Mouse (Mus musculus): Measurements from ENCODE around the gene Tbc1d1.
A peak's percentile ranks its signal among the peaks of the same experiment; 100 is the strongest.

The Tbc1d1 gene

DNA sequence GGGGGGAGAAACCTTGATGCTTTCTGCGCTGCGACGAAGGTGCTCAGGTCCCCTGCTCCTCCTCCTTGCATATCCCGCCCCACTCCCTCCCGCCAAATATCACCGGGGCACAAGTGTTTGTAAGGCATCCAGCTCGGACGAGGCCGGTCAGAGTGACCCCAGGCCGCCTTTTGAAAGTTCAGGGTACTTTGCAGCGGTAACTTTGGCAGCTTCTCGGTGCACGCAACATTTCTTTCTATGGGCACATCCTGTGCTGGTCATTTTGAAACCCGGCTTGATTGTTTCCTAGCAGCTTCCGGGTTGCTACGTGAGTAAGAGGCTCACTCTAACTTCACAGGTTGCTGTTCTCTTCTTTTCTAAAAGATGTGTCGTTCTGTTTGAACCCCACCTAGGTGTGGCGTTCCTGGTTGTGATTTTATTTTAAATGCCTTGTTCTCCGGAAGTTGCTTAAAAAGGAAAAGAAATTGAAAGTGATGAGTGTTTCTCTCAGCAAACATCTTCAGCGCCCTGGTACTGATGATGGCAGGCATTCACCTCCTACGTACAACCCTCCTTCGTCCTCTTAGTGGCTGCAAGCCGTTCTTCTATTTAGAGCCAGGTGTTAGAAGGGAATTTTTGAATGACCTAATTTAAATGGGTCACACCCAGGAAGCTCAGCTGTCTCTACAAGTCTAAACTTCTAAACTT is 4.7 kb downstream of the Tbc1d1 start:
- DNase-seq (ENCODE audit: low read depth, low spot score): peak; percentile 19

DNA sequence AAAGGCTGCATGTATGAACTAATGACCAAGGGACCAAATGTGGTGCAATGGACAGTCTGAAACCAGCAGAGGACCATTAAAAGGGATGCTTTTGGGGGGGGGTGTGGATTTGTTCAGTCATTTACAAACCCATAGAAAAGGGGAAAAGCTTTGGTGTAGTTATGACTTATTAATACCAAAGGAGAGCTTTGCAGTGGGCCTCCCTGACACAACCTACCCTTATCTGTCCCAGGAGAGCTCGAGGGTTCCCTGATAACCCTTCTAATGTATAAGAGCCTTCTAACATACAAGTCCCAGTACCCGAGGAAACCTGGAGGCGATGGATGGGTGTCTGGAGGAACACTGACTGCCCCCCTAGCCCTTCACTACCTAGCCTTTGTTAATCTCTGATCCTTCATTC is 5.8 kb downstream of the Tbc1d1 start:
- no peak for DNase-seq (ENCODE audit: low read depth, low spot score)

DNA sequence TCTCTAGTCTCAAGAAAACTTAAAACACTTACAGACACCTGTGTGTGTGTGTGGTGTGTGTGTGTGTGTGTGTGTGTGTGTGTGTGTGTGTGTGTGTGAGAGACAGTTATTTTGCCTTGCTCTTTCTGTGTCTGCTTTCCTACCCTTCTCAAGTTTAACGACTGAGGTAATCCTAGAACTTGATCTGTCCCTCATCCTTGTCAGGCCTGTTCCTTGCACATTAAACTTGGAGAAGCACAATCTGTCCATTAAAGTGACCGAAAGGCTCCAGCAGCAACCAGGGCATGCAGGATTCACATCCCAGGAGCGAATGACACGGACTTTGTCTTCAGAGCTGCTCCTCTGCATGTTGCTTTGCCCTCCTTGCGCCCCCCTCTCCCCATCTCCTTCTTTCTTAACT is 6.5 kb downstream of the Tbc1d1 start:
- no peak for DNase-seq (ENCODE audit: low read depth, low spot score)

DNA sequence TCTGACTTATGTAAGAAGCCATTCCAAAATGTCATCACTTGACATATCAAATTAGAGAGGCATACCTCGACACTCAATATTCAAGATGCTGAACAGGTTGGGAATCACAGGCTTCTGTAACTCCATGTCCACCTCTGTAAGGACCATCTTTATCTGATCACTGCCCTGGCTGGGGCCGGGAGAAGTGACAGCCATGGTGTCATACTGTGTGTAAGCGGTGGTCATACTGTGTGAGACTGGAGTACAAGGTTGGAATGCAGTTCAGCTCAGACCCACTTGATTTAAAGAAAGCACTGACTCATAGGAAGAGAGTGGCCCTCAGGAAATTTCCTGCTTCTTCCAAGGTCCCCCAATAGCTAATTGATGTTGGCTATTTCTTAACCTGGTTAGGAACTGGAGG is 8.3 kb downstream of the Tbc1d1 start:
- no peak for DNase-seq (ENCODE audit: low read depth, low spot score)

DNA sequence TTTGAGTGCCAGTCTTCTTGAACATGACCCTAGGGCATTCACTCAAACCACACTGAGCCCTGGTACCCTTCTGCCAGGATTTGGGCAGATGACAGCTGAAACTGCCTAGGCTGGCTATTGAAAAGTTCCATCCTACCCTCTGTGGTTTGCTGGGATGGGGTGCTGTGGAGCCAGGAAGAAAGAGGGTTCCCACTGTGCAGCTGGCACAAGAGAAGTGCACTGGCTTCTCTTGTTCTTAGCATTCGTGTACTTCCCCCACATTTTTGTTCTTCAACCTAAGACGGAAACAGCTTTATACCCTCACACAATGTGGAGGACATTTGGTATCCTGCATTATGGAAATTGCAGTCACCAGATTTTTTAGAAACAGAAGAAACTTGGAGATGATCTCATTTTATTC is 9.7 kb downstream of the Tbc1d1 start:
- DNase-seq (ENCODE audit: low read depth, low spot score): peak; percentile 54

DNA sequence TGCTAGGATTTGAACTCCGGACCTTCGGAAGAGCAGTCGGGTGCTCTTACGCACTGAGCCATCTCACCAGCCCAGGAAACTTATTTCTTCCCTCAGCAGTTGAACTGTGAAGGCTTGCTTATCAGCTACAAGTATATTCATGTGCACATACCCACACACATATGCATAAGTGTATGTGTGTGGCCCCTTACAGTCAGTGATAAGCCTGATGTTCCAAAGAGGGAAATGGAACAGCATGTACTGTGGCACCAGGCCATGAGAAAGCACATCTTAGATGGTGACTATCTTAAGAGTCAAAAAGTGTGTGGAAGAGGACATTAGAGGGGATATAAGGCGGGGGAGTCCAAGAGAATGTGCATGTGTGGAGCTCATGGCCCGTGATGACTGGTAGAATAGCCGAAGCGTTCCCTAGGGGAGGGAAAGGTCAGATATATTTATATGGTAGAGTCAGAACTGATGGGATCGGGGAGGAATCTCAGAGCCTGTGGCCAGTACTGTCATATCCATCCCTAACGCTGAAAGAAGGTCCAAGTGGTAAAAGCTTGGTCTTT is 13.0 kb downstream of the Tbc1d1 start:
- DNase-seq (ENCODE audit: low read depth, low spot score): no peak

DNA sequence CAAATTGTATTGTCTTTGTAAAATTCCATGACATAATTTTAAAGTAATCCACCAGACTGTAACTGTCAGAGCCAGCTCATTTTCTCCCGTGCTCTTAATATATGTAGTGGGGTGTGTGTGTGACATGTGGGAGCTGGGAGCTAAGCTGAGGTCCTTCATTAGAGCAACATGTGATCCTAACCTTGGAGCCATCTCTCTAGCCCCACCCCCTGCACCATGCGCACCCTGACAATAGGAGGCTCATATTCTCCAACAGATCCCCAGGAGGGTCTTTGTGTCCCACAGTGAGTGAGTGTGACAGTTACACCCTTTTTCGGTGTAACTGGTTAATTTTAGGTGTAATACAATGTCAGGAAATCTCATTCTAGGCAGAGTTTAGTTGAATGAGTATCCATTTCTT is 16.8 kb downstream of the Tbc1d1 start:
- DNase-seq (ENCODE audit: low read depth, low spot score): no peak

DNA sequence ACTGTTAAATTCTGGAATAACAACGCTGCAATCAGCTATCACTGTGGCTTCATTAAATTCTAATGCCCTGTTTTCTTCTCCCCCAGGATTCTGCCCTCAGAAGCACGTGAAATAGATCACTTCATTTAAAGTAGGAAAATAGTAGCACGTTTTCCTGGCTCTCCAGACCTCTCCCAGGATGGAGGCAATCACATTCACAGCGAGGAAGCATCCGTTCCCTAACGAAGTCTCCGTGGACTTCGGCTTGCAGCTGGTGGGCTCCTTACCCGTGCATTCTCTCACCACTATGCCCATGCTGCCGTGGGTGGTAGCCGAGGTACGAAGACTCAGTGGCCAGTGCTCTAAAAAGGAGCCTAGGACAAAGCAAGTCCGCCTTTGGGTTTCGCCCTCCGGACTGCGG is 17.2 kb downstream of the Tbc1d1 start:
- no peak for DNase-seq (ENCODE audit: low read depth, low spot score)

DNA sequence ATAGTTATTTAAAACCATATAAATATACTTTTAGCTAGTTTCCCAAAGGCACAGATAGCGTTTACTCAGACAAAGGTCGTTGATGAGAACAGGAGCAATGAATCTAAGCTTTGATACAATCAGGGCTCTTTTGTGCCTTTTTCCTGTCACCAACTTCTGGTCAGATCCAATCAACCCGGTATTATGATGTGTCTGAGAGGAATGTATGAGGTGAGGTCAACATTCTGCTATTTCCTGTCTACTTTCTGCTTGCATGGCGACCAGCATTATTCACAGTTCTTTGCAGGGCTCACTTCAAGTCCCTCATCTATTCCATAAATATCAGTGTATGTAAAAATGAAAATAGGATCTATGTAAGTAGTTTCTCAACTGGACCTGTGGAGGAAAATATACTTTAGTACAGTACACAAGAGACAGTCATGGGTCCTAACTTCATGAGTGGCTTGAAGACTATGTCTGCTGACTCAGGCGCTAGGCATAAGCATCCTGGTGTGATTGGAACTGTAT is 18.4 kb downstream of the Tbc1d1 start:
- no peak for DNase-seq (ENCODE audit: low read depth, low spot score)

DNA sequence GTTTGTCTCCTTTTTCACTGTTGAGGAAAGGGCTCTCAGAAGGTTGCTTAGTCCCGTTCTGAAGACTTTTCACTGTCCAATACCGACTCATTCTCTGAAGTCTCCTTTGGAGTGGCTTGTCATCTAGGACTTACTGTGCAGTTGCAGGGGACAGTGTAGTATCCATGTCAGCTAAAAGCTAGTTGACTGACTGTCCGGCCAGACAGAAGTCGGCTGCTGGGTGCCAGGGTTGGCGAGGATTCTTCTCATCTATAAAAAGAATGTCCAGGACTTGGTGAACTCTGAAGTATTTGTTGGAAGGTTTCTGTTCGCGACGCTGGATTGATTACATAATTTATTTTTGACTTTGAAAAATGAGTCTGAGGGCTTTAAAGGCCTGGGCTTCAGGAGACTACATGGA is 24.4 kb downstream of the Tbc1d1 start:
- DNase-seq (ENCODE audit: low read depth, low spot score): no peak

DNA sequence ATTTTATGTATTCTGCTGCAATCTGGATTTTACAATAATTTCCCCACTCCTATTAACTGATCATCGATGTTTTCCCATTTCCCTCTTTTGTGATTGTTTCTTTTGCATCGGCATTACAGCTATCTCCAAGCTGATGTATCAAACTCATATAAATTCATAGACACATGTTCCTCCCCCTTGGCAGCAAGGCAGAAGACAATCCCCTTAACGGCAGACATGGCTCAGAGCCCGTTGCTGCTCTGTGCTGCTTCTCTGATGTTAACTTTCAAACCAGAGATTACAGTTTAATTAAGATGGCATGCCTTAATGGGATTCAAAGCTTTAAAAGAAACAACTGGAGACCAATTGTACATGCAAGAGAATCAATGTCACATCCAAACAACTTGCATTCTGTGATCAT is 27.6 kb downstream of the Tbc1d1 start:
- DNase-seq (ENCODE audit: low read depth, low spot score): no peak

DNA sequence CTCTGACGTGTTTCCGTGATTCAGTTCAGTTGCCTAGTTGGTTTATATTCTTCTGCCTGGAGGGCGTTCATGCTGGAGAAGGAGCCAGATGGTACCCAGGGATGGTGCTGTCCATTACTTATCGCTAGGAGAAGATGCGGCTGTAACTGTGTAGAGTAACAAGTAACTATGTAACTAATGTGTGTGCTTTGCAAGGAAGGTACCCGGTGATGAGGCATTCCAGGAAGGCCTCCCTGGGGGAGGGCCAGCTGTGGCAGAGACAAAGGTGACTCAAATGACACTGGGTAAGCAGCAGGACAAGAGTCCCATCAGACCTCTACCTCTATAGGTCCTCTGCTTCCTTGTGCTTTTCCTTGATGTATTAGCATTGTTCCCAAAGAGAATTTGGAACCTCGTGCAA is 29.2 kb downstream of the Tbc1d1 start:
- DNase-seq (ENCODE audit: low read depth, low spot score): peak; percentile 20

DNA sequence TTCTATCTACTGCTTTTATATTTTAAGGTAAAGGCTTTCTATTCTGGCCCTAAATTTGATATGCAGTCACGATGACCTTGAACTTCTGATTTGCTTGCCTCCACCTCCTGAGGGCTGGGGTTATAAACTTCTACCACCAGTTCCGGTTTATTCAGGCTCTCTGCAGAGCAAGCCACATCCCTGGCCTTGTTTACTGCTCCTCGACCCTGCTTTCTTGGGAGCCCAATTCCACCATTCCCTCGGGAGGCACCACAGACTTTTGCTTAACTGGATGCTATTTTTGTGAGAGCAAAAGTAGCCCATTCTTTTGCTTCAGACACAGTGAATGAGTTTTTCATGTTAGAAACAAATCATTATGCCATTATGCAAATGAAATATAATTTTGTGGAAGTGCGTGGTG is 30.5 kb downstream of the Tbc1d1 start:
- DNase-seq (ENCODE audit: low read depth, low spot score): no peak

DNA sequence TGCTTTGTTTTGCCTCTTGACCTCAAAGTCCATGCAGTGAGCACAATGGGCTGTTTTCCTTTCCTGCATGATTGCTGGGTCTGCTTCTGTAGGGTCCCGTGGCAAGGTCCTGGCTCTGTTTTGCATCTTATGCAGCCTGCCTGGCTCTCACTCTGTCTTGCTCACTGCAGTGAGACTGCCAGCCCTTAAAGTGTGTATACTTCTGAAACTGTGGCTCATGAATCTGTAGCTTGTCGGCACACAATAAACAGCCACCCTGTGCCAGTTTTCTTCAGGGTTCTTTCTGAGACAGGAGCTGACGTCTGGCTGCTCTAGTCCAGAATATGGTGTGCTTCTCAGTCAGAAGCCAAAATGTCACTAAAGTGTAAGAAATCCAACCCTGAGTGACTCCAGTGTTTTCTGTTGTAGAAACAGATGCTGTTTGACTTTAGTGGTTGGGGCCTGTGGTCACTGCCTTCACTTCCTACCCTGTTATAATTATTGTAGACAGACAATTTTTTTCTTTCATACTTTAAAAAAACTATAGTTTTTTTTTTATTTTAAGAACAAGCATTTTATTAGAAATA is 32.1 kb downstream of the Tbc1d1 start:
- DNase-seq (ENCODE audit: low read depth, low spot score): no peak

DNA sequence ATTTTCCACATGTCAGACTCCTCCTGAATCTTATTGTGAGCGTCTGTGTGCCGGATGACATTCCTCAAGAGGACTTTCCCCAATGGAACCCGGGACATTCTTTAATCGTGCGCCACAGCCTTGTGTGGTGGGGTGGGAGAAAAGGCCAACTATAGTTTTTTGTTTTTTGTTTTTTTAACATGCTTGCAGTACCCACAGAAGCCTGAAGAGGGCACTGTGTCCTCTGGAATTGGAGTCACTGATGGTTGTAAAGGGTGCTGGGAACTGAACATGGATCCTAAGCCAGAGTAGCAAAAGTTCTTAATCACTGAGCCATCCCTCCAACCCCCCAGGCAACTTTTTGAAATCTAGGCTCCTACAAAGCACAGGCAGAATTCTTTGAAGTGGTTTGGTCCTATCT is 34.8 kb downstream of the Tbc1d1 start:
- DNase-seq (ENCODE audit: low read depth, low spot score): no peak

DNA sequence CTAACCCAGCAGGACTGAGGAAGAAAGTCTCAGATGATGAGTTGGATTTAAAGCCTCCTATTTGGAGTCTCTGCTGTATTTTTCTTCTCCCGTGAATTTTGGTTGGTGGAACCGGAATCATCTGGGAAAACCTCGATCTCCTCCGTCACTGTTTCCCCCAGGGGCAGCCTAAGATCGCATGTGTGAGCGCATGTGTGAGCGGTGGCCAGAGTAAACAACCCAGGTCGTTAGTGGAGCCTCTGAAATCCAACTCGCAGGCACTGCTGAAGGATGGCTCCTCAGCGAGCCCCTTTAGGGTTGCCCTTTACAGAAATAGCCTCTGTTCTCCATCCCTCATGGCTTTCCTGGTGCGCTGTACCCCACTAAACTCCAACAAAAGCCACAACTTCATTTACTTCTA is 37.2 kb downstream of the Tbc1d1 start:
- DNase-seq (ENCODE audit: low read depth, low spot score): no peak

DNA sequence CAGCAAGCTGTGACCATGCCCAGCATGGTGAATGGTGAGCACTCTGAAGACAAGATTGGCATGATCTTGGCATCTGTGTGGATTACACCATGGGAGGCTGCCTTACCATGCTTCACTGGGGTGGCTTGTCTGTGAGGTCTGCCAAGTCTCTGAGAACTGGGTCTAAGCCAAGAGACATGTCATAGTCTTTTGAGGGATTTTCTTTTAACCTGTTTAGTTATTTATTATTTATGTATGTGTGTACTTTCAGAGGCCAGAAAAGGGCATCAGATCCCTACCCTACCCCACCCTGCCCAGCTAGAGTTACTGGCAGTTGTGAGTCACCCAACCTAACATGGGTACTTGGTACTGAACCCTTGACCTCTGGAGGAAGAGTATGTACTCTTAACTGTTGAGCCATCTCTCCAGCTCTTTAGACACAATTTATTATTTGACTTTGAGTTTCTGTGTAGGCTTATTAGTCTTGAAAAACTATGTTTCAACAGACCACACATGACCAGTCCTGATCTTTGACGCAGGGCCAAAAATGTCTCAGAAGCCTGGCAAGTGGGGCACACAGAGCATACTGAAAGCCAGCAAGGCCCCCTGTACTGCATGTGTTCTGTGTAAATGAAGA is 40.3 kb downstream of the Tbc1d1 start:
- peak; percentile 88 for DNase-seq (ENCODE audit: low read depth, low spot score)

DNA sequence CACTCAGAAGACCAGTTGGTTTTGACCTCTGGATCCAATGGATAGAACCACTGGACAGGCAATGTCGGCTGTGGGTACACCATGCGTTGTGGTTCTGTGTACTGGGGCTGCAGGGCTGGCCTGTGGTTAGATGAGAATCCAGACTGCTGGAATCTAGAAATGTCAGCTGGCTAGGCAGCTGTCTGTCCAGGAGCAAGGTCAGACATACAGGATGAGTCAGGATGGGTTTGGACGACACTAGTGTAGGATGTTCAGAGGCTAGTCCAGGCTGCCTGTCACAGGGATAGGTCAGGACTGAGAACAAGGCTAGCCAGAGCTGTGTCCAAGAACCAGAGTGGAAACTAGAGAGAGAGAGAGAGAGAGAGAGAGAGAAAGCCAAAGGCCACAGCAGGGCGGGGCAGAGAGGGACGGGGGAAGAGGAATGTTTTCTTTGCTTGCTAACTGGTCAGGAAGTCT is 40.8 kb downstream of the Tbc1d1 start:
- DNase-seq (ENCODE audit: low read depth, low spot score): no peak

DNA sequence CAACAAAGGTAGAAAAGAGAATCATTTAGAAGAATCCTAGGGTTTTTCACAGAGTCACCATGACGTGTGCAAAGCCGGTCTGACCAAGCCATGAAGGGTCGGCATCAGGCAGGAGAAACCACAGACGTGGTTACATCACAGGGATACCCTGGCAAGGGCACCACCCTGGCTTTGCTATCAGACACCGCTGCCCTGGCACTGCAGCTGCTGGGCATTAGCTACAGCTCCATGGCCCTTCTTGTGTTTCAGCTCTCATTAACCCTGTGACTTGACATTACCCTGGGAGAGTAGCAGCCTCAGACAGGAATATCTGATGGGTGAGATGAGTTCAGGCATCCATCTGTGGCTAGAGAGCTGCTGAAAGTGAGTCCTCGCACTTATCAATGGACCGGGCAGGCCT is 42.5 kb downstream of the Tbc1d1 start:
- DNase-seq (ENCODE audit: low read depth, low spot score): no peak

DNA sequence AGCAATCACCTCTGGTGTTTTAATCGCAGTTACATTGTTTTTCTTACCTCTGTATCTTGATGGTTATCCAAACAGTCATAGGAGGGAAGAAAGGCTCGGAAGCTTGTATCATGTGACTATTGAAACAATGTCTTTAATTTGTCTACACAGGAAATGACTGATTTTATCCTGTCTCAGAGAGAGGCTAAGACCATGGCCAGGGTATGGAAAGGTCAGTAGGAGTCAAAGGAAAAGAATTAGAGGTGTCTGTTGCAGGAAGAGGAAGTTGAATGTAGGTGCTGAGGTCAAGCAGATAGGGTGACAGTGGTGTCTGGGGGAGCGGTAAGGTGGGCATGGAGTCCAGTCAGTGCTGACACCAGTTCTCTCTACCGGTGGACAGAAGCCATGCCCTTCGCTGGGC is 45.0 kb downstream of the Tbc1d1 start:
- no peak for DNase-seq (ENCODE audit: low read depth, low spot score)

DNA sequence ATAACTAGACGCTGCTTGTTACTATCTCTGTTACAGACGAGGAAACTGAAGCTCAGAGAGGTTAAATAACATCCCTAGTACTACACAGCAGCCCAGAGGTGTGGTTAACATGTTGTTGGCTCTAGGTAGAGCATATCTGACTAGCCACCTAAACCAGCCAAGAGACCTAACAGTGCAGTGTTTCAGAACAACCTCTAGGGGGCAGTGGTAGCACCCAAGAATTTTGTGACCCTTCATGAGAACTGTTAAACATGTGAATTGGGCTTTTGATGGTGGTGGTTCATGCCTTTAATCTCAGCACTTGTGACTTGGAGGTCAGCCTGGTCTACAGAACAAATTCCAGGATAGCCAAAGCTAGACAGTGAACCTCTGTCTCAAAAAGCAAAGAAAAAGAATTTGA is 46.2 kb downstream of the Tbc1d1 start:
- DNase-seq (ENCODE audit: low read depth, low spot score): peak; percentile 68

DNA sequence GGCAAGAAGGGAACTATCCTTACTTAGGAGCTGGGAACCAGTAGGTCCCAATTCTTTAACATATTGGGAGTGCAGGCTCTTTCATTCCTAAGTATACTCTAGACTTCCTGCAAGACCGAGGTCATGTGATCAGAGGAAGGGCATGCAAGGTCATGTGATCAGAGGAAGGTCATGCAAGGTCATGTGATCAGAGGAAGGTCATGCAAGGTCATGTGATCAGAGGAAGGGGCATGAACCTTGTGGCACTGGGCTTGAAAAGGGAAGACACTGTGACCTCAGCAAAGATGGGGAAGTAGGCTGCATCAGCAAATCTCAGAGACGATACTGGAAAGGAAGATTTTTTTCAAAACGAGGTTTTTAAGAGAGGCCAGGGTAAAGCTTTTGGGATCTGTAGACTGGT is 49.5 kb downstream of the Tbc1d1 start:
- no peak for DNase-seq (ENCODE audit: low read depth, low spot score)

DNA sequence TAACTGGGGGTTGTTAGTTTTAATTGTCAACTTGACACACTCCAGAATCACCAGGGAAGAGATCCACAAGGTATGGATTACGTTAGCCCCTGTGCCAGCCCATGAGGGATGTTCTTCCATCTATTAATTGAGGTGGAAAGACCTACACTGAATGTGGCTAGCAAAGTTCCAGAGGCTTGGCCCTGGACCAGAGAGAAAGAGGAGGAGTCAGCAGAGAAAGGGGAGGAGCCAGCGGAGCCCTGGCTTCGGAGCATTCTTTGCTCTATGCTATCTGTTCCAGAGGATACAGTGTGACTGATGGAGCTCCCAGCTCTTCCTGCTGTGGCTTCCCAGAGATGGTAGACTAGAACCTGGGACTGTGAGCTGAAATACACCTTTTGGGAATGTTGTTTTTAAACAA is 50.3 kb downstream of the Tbc1d1 start:
- no peak for DNase-seq (ENCODE audit: low read depth, low spot score)

All from brain, adult 2 months (tissue).